Mouse (Mus musculus): ENCODE results near the gene Shld1. TPM values are rescaled to one million over a fixed set of nuclear protein-coding genes. Genes with fewer than 3 reads are reported as not detected.

Gene Shld1
- total and polyA plus RNA-seq, 3 experiments: 8.0 to 8.8 TPM; not detected in 1

GRCm38 (mm10) chr2:132672121-132672520 is 14.6 kb upstream of the Shld1 start:
- DNase-seq (ENCODE audit: low read depth, low spot score): no peak
- Histone ChIP-seq H3K79me2 (ENCODE audit: control insufficient read depth, insufficient read depth, low read length, poor library complexity) (no peaks in the 10 kb centered on the region), H3K4me3 (ENCODE audit: control insufficient read depth in 1 of 2, insufficient read depth in 1 of 2, low read depth in 2 of 2, low read length in 2 of 2) (no peak overlapping the region), H3K4me1 (ENCODE audit: control insufficient read depth in 1 of 2, insufficient read depth in 2 of 2, low read length in 2 of 2) (no peaks in the 10 kb centered on the region), H3K9ac (ENCODE audit: control insufficient read depth, low read depth, low read length, poor library complexity, severe bottlenecking) (no peak overlapping the region), H3K27me3 (ENCODE audit: control insufficient read depth in 1 of 2, insufficient read depth in 2 of 2, low read length in 2 of 2) (no peaks in the 10 kb centered on the region), H3K9me3 (replicated peaks; ENCODE audit: insufficient read depth, low read length) (no peaks in the 10 kb centered on the region), H3K27ac (ENCODE audit: control insufficient read depth, low read depth, low read length) (no peak overlapping the region), H3K36me3 (ENCODE audit: control insufficient read depth in 1 of 2, insufficient read depth in 2 of 2, low read length in 2 of 2) (no peaks in the 10 kb centered on the region)
- no peak for TF ChIP-seq ETS1 (IDR thresholded peaks at IDR 0.05; ENCODE audit: low read depth, low read length)
- no peak for TF ChIP-seq ELF1 (IDR thresholded peaks at IDR 0.05; ENCODE audit: low read depth, low read length)
- no peak for TF ChIP-seq SIN3A (IDR thresholded peaks at IDR 0.05; ENCODE audit: low read length)
- no peak for TF ChIP-seq USF1 (IDR thresholded peaks at IDR 0.05; ENCODE audit: low read depth, low read length)
- TF ChIP-seq MYB (IDR thresholded peaks at IDR 0.05; ENCODE audit: low read depth, low read length): no peak
- no peak for TF ChIP-seq CHD2 (IDR thresholded peaks at IDR 0.05; ENCODE audit: low read length)
- no peak for TF ChIP-seq TCF12 (IDR thresholded peaks at IDR 0.05; ENCODE audit: low read depth, low read length)
- TF ChIP-seq TBP (IDR thresholded peaks at IDR 0.05; ENCODE audit: low read depth, low read length): no peak
- no peak for TF ChIP-seq E2F4 (IDR thresholded peaks at IDR 0.05; ENCODE audit: borderline replicate concordance, low read depth, low read length)
- TF ChIP-seq UBTF (IDR thresholded peaks at IDR 0.05; ENCODE audit: borderline replicate concordance, insufficient read depth, low read depth, low read length): no peak
- no peak for TF ChIP-seq CTCF (IDR thresholded peaks at IDR 0.05 in 2 of 3, conservative IDR thresholded peaks at IDR 0.05 in 1 of 3; ENCODE audit: control insufficient read depth in 1 of 3, insufficient read depth in 1 of 3, low read depth in 2 of 3, low read length in 3 of 3, poor library complexity in 1 of 3, severe bottlenecking in 1 of 3)
- no peak for TF ChIP-seq POLR2A (IDR thresholded peaks at IDR 0.05; ENCODE audit: control insufficient read depth in 1 of 2, insufficient read depth in 1 of 2, low read depth in 1 of 2, low read length in 2 of 2, poor library complexity in 1 of 2)
- no peak for TF ChIP-seq NELFE (IDR thresholded peaks at IDR 0.05; ENCODE audit: low read depth, low read length)
- no peak for TF ChIP-seq BHLHE40 (IDR thresholded peaks at IDR 0.05; ENCODE audit: borderline replicate concordance, low read depth, low read length)
- no peak for TF ChIP-seq KAT2A (conservative IDR thresholded peaks at IDR 0.05; ENCODE audit: low read depth, low read length)

- no peak overlapping the region for H3K27ac ChIP-seq (ENCODE audit: control insufficient read depth, low read depth, low read length)
- no peak overlapping the region for H3K4me3 ChIP-seq (ENCODE audit: control insufficient read depth in 1 of 2, insufficient read depth in 1 of 2, low read depth in 2 of 2, low read length in 2 of 2)
- H3K36me3 ChIP-seq (ENCODE audit: control insufficient read depth in 1 of 2, insufficient read depth in 2 of 2, low read length in 2 of 2): no peaks in the 10 kb centered on the region
- no peak for DNase-seq (ENCODE audit: low read depth, low spot score)
- H3K4me1 ChIP-seq (ENCODE audit: control insufficient read depth in 1 of 2, insufficient read depth in 2 of 2, low read length in 2 of 2): no peaks in the 10 kb centered on the region
- H3K9me3 ChIP-seq (replicated peaks; ENCODE audit: insufficient read depth, low read length): no peaks in the 10 kb centered on the region
- TF ChIP-seq TAL1 (IDR thresholded peaks at IDR 0.05; ENCODE audit: low read length): no peak
- no peak for TF ChIP-seq MAX (IDR thresholded peaks at IDR 0.05; ENCODE audit: low read length)
- no peak for TF ChIP-seq ZC3H11A (IDR thresholded peaks at IDR 0.05; ENCODE audit: low read depth, low read length)
- no peaks in the 10 kb centered on the region for H3K79me2 ChIP-seq (ENCODE audit: control insufficient read depth, insufficient read depth, low read length, poor library complexity)
- no peaks in the 10 kb centered on the region for H3K27me3 ChIP-seq (ENCODE audit: control insufficient read depth in 1 of 2, insufficient read depth in 2 of 2, low read length in 2 of 2)
- no peak overlapping the region for H3K9ac ChIP-seq (ENCODE audit: control insufficient read depth, low read depth, low read length, poor library complexity, severe bottlenecking)
These were observed 10.6 kb upstream of the Shld1 start for GRCm38 (mm10) chr2:132676111-132676510.

Measured in MEL (cell line).